Mouse (Mus musculus) forelimb bud, embryonic 11.5 days (tissue): Measurements from ENCODE around the gene Abca15.
A peak's percentile ranks its signal among the peaks of the same experiment; 100 is the strongest.
"Not testable (repeated sequence)": the region's sequence is repeated elsewhere in the genome, so short reads cannot be mapped to it uniquely, and the experiment has no call there.

ENCODE experiments used
- DNase-seq: peaks from one replicate; pipeline ENCODE4 v3.0.0-alpha.2; 2012; ENCODE audit warnings: low read depth, low spot score

Abca15 gene

DNA sequence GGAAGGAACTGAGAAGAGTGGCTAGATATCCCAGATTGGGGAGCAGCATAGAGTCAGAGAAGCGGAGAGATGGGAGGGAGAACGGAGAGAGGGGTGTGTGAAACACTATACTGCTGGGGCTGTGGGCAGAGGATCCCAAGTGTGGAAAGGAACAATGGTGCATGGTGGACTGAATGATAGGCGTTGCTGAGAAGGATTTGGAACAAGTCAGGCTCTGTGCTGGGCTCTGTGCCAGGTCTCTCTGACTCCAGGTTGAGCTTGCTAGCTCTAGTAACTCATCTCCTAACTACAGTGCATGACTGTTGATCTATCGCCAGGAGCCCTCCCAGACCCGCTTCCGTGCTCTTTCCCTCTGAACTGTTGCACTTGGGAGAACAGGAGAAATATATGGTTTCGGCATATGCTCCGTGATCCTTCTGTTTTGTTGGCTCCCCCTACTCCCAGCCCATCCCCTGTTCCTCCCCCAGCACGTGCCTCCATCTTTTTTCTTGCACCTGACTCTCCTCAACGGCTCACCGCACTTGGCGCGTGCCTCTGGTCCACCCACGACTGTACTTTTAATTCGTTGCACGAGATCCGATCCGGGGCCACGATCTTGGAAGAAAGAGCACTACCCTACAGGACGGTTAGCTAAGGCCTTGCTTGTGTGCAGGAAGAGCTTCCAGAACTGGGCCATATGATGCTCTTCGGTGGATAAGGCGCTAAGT, at the start of gene Abca15:
Gene Abca15 (plus strand): TSS at position 584 of the 707 bp plus-strand sequence.
- DNase-seq = no peak

DNA sequence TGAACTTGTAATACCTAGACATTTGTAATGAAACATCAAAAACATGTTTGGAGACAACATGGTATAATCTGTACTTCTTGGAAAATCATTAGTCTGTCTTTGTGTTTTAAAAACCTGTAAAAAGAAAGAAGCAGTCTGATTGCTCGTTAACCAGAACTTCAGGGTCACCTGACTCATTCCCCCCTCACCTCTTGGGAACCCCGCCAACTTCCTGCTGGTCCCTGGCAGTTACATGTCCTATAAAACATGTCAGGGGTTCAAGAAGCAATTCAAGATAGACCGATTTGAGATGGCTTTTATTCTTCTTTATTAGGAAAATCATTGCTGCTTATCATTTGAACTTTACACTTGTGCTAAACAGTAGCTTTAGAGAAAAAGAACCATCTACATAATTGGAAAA, 43.2 kb upstream of the Abca15 start:
- DNase-seq = no peak

DNA sequence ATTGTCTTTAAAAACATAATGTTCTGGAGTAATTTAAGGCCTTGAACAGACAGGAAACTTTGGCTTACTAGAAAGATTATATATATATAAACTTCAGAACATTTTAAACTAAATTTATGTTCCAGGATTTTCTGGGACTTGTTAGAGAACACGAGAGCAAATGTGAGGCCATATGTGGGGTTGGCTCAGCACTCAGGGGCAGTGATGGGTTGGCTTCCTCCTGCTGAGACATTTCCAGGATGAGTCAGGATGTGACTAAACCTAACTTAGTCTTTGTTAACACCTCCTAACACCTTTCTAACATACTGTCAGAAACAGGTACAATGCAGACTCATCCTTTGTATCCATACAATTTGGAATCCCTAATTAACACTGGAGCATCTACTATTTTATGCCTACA, 12.4 kb upstream of the Abca15 start:
- DNase-seq = no peak

DNA sequence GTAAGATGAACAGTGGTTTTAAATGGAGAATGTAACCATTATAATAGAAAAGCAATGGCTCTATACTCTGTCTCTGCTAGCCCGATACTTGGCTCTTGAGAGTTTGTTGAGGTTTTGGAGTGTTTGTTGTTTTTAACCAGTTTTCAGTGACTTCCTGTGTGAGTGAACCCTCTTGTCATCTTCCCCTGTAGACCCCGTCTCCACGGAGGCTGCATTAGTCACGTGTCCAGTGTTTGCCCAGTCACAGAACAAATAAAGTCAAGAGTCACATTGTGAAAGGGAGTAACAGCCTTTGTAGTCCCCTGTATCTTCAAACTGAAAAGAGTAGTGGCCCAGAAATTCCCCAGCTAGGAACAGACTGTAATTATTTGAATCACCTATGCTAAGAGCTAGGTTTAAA, 5.5 kb upstream of the Abca15 start:
- no peak for DNase-seq

DNA sequence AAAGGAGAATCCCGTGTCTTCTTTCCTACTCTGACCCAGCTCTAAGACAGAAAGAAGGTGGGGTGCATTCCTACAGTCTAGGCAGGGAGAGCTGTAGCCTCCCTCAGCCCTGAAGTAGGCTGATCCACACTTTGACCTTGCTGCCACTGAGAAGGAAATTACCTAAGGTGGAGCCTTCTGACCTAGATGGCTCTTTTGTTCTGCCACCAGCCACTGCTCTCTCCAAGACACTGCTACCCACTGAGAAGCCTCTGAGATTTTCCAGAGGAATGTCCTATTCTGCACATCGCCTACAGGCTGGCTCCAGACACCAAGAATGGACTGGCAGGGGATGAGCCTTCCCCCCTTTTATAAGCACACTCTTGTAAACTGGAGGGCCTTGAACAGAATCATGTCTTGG, 2.6 kb upstream of the Abca15 start:
- not testable (repeated sequence) for DNase-seq

DNA sequence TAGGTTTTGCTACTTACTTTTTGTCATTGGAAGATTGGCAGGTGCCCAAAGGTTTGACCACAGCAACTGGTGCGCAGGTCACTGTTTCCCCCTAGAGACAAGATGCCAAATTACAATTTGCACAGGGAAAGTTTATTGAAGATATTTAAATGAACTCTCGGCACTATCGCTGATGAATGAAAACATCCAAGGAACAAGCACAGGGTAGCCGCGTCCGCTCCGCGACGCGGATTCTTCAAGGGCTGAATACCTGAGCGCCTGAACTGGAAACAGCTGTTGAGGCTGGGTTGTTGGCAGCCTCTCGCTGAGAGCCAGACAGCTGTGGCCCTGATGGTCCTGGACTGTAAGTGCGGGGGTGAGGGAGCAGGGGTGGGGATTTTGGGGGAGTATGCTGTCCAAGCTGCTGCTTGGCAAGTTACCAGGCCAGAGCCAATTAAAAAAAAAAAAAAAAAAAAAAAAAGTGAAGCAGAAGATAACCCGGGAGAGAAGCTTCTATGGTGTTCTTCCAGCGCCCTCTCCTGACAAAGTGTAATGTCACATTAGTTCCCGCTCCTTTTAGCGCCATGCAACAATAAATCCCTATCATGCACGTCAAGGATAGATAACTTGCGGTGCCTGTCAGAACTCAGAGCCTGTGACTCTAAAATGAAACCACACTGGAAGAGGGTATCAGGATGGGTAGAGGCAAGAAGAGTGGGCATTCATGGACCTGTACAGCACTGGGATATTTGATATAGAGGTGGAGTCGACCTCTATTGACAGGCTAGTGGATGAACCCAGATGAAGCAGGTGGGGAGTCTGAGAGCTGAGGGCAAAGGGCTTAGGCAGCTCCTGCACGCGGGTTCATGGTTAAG, 1.0 kb upstream of the Abca15 start:
- peak; percentile 35 for DNase-seq

DNA sequence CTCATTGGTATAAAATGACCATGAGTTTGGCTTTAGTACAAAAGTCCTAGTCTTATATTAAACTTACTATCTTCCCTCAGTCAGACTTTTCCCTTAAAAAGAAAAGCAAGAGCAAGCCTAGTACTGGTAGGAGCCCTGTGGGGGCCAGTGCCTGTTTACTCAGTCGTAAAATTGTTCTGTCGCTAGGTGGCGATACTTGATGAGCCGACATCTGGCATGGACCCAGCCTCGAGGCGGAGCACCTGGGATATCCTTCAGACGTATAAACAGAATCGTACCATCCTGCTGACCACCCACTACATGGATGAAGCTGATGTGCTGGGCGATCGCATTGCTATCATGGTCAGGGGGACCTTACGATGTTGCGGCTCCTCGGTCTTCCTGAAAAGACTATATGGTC, 32.7 kb downstream of the Abca15 start:
- DNase-seq = peak; percentile 46

DNA sequence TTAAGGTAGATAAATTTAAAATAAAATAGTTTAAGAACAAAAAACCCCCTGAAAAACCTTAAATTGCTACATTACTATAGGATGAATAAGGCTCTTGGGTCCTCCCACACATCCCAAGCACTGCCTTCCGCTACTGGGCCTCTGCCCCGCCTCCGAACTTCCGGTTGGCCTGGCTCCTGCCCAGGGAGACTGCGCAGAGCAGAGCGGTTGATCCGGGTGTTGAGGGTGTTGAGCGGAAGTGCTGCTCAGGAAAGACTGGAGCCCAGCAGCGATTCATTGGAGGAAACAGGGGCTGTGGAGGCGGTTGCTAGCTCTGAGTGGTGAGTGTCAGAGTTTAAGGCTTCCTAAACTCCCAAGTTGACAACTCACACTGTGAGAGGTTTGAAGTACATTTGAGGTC, 81.0 kb downstream of the Abca15 start, which contains the start of gene Abca16:
Gene Abca16 (plus strand): TSS at position 201 of the 400 bp plus-strand sequence.
- no peak for DNase-seq

DNA sequence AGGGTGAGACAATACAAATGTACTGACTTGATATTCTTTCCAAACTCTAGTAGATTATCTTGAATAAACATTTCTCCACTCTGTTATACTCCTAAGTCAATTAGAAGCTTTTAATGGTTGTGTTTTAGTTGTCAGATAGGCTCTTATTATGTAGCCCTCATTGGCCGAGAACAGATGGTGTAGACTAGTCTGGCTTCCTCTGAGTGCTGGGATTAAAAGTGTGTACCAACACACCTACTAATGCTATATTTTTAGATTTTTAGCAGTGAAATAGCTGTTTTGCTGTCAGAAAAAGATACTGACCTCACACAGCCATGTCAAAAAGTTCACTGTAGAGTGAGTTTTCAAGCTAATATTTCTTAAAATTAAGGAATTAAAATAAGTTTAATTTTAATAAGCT, 83.9 kb downstream of the Abca15 start:
- DNase-seq = no peak

DNA sequence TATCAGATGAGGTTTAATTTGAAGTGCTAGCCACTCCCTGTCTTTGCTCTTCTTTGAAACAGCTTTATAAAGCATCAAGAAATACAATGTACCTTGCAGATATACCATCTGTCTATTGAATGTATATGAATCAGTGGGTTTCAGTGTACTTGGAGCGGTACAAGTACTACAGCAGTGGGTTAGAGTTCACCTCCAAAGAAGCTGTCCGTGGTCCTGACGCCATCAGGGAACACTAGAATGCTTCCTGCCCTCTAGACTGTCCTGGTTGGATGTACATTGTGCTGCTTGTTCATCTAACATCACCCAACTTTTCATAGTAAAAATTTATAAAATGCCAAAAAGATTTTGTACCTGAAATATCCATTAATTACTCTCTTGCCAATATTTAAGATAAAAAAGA, 98.2 kb downstream of the Abca15 start:
- DNase-seq = peak; percentile 38

DNA sequence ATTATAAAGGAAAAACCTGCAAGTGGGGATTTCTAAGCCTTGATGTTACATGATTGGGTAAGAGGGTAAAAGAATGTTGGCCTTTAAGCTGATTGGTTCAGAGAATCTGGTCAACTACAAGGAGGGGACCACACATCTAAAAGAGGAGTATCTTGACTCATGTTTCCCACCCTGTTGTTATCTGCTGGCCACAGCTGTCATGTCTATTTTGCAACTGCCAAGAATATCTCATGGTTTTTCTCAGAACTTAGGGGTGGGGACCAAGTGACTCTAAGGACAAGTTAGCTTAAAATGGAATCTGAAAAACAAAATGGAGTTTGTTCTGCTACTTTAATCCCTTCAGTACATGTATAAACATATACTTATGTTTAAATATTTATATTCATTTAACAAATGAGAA, 103.0 kb downstream of the Abca15 start:
- DNase-seq = no peak
